Mouse (Mus musculus) layer of hippocampus, adult 9-11 months (tissue): ENCODE data around the gene Gm13283.
"Not testable (repeated sequence)": the region's sequence is repeated elsewhere in the genome, so short reads cannot be mapped to it uniquely, and the experiment has no call there.

Experiments
- DNase-seq: peaks from one replicate; pipeline ENCODE4 v3.0.0; 2022

Gm13283 gene

GRCm38 (mm10) chr4:88759610-88760268, at the start of gene Gm13283:
Gene Gm13283, plus strand, starts transcription at chr4:88760119.
- DNase-seq: peak; percentile 29

- no peak for DNase-seq
Measured at GRCm38 (mm10) chr4:88714281-88714680, 45.6 kb upstream of the Gm13283 start.

- DNase-seq: no peak
Measured at GRCm38 (mm10) chr4:88715059-88715458, 44.9 kb upstream of the Gm13283 start.

- DNase-seq: no peak
Measured at GRCm38 (mm10) chr4:88718715-88719114, 41.2 kb upstream of the Gm13283 start.

GRCm38 (mm10) chr4:88721791-88722721, 37.9 kb upstream of the Gm13283 start, which contains the start of the genes Gm26566 and Klhl9:
Gene Gm26566, plus strand, starts transcription at chr4:88721805.
Gene Klhl9, minus strand, starts transcription at chr4:88722465.
- peak; percentile 90 for DNase-seq

GRCm38 (mm10) chr4:88723497-88724090, 36.3 kb upstream of the Gm13283 start:
- no peak for DNase-seq

GRCm38 (mm10) chr4:88726727-88727126, 33.2 kb upstream of the Gm13283 start:
- no peak for DNase-seq

- no peak for DNase-seq
Measured at GRCm38 (mm10) chr4:88727324-88727723, 32.6 kb upstream of the Gm13283 start.

GRCm38 (mm10) chr4:88738480-88738879, 21.4 kb upstream of the Gm13283 start:
- DNase-seq: peak; percentile 14

- no peak for DNase-seq
Measured at GRCm38 (mm10) chr4:88739036-88739435, 20.9 kb upstream of the Gm13283 start.

GRCm38 (mm10) chr4:88741426-88741825, 18.5 kb upstream of the Gm13283 start:
- no peak for DNase-seq

- no peak for DNase-seq
Measured at GRCm38 (mm10) chr4:88742771-88743371, 17.0 kb upstream of the Gm13283 start.

GRCm38 (mm10) chr4:88744207-88744606, 15.7 kb upstream of the Gm13283 start:
- DNase-seq: no peak

- no peak for DNase-seq
Measured at GRCm38 (mm10) chr4:88749926-88750325, 10.0 kb upstream of the Gm13283 start.

- DNase-seq: peak; percentile 78
Measured at GRCm38 (mm10) chr4:88754818-88755340, 5.0 kb upstream of the Gm13283 start, which contains the start of gene Gm13271. Gene Gm13271, plus strand, starts transcription at chr4:88754868.

GRCm38 (mm10) chr4:88756581-88757513, 3.1 kb upstream of the Gm13283 start:
- not testable (repeated sequence) for DNase-seq

- DNase-seq: peak; percentile 93
Measured at GRCm38 (mm10) chr4:88757628-88758031, 2.3 kb upstream of the Gm13283 start.

GRCm38 (mm10) chr4:88758751-88759150, 1.2 kb upstream of the Gm13283 start:
- DNase-seq: peak; percentile 19

- DNase-seq: peak; percentile 69
Measured at GRCm38 (mm10) chr4:88760431-88760830, 512 bp downstream of the Gm13283 start.

GRCm38 (mm10) chr4:88761776-88762175, 1.9 kb downstream of the Gm13283 start:
- DNase-seq: peak; percentile 79

GRCm38 (mm10) chr4:88762341-88762740, 2.4 kb downstream of the Gm13283 start:
- DNase-seq: peak; percentile 14
